Mouse (Mus musculus) left cerebral cortex, postnatal 4 days (tissue): Measurements from ENCODE around the gene Plac9a. TPM values are rescaled to one million over a fixed set of nuclear protein-coding genes. Genes with fewer than 3 reads are reported as not detected.
"Not testable (repeated sequence)": the region's sequence is repeated elsewhere in the genome, so short reads cannot be mapped to it uniquely, and the experiment has no call there.

Experiments used
- DNase-seq: peaks from one replicate; pipeline ENCODE4 v3.0.0-alpha.2; 2022
- intact Hi-C: fragments of 180-260 bp; cut with DNase I; formaldehyde crosslinking; loops from one replicate; pipeline ENCODE4 v1.15.1; 2025
- total RNA-seq, 2 experiments: library from RNA; stranded (reverse); gene quantifications; 2 replicates each; pipeline ENCODE4 v1.2.3; 2021

The Plac9a gene
- total RNA-seq, 2 experiments from 2014 or later: 1.0 TPM; not detected in 1

GRCm38 (mm10) chr14:25866384-25866783 is 36.5 kb downstream of the Plac9a start:
- no peak for DNase-seq
- intact Hi-C loops: no loop called here

GRCm38 (mm10) chr14:25865251-25865650 is 37.6 kb downstream of the Plac9a start:
- DNase-seq: no peak
- intact Hi-C loops: no loop called here

GRCm38 (mm10) chr14:25863721-25864120 is 39.2 kb downstream of the Plac9a start:
- intact Hi-C loops: no loop called here
- DNase-seq: no peak

GRCm38 (mm10) chr14:25861771-25862530 is 40.9 kb downstream of the Plac9a start:
- intact Hi-C loops: no loop called here
- DNase-seq: no peak

- no peak for DNase-seq
- intact Hi-C loops: no loop called here
Observed at GRCm38 (mm10) chr14:25857940-25858339, 45.0 kb downstream of the Plac9a start.

- no peak for DNase-seq
- intact Hi-C loops: no loop called here
Observed at GRCm38 (mm10) chr14:25857168-25857621, 45.7 kb downstream of the Plac9a start.

- no peak for DNase-seq
- intact Hi-C loops: no loop called here
Observed at GRCm38 (mm10) chr14:25855241-25855885, 47.5 kb downstream of the Plac9a start.

- intact Hi-C loops: no loop called here
Observed at GRCm38 (mm10) chr14:25853717-25854452, 49.0 kb downstream of the Plac9a start.

GRCm38 (mm10) chr14:25853295-25853694 is 49.6 kb downstream of the Plac9a start:
- no peak for DNase-seq
- intact Hi-C loops: no loop called here

More at GRCm38 (mm10) chr14:25853717-25854452, 49.0 kb downstream of the Plac9a start:
- DNase-seq: no peak

- intact Hi-C loops: no loop called here
- no peak for DNase-seq
Observed at GRCm38 (mm10) chr14:25852121-25852561, 50.8 kb downstream of the Plac9a start.

- no peak for DNase-seq
- intact Hi-C loops: no loop called here
Observed at GRCm38 (mm10) chr14:25851189-25851588, 51.7 kb downstream of the Plac9a start.

- DNase-seq: no peak
- intact Hi-C loops: no loop called here
Observed at GRCm38 (mm10) chr14:25850433-25850832, 52.5 kb downstream of the Plac9a start.

- DNase-seq, intact Hi-C loops: not testable (repeated sequence)
Observed at GRCm38 (mm10) chr14:25848708-25849107, 54.2 kb downstream of the Plac9a start.

GRCm38 (mm10) chr14:25848237-25848636 is 54.7 kb downstream of the Plac9a start:
- no peak for DNase-seq
- intact Hi-C loops: no loop called here

GRCm38 (mm10) chr14:25847660-25848059 is 55.2 kb downstream of the Plac9a start:
- intact Hi-C loops: no loop called here
- DNase-seq: no peak

GRCm38 (mm10) chr14:25846516-25846915 is 56.4 kb downstream of the Plac9a start:
- intact Hi-C loops: no loop called here
- no peak for DNase-seq

- intact Hi-C loops: no loop called here
- DNase-seq: no peak
Observed at GRCm38 (mm10) chr14:25845832-25846383, 57.0 kb downstream of the Plac9a start.

GRCm38 (mm10) chr14:25844372-25844771 is 58.5 kb downstream of the Plac9a start:
- intact Hi-C loops: no loop called here
- DNase-seq: no peak

GRCm38 (mm10) chr14:25842688-25843003 is 60.3 kb downstream of the Plac9a start:
- DNase-seq: no peak
- intact Hi-C loops: no loop called here

- DNase-seq: peak; percentile 33
- intact Hi-C loops: no loop called here
Observed at GRCm38 (mm10) chr14:25841991-25842687, 60.8 kb downstream of the Plac9a start, which contains the start of gene Anxa11. Gene Anxa11, plus strand, starts transcription at chr14:25842156.
